13 mouse cellular contexts compared by ENCODE assay signal in genomic region chr15:76982745-76983144, GRCm38 (mm10). TPM values are rescaled to one million over a fixed set of nuclear protein-coding genes. Genes with fewer than 3 reads are reported as not detected.
A peak's percentile ranks its signal among the peaks of the same experiment; 100 is the strongest.
DNase-seq lines count a peak whose midpoint lies in the region; ATAC-seq and TF ChIP-seq lines count a peak whose summit lies in the region.
"Had no signal": no experiment of that assay in that cellular context is flagged by ENCODE, and none has a peak within 500 bp of the region (broad histone marks: within the 10 kb centered on the region; RNA-seq: fewer than 3 reads in every experiment).

No protein-coding gene starts in this region.

- no peaks in the 10 kb centered on the region for H3K36me3 ChIP-seq in kidney, postnatal 0 days (ENCODE audit: insufficient read depth, low read length)
- H3K36me3 ChIP-seq in kidney, embryonic 16.5 days (ENCODE audit: insufficient read depth, low read length) = no peaks in the 10 kb centered on the region
- no peaks in the 10 kb centered on the region for H3K36me3 ChIP-seq in C2C12 (ENCODE audit: control insufficient read depth, insufficient read depth)
- H3K36me3 ChIP-seq in embryonic facial prominence, embryonic 11.5 days (replicated peaks; ENCODE audit: control insufficient read depth, insufficient read depth, low read depth, low read length) = no peaks in the 10 kb centered on the region
- H3K36me3 ChIP-seq: embryonic facial prominence, embryonic 13.5 days; limb, embryonic 13.5 days had no signal

- no peak overlapping the region for H3K27ac ChIP-seq in cerebellum, adult 2 months (ENCODE audit: insufficient read depth, low read length)
- H3K27ac ChIP-seq in kidney, postnatal 0 days = no peak overlapping the region
- no peak overlapping the region for H3K27ac ChIP-seq in kidney, embryonic 16.5 days (ENCODE audit: low read length)
- no peak overlapping the region for H3K27ac ChIP-seq in embryonic facial prominence, embryonic 11.5 days (replicated peaks; ENCODE audit: low read depth, low read length)
- H3K27ac ChIP-seq: embryonic facial prominence, embryonic 13.5 days; limb, embryonic 13.5 days had no signal

- H3ac ChIP-seq in C2C12 (ENCODE audit: control insufficient read depth, insufficient read length, low read depth) = no peak overlapping the region

- no peak overlapping the region for H3K9ac ChIP-seq in kidney, postnatal 0 days (ENCODE audit: low read depth, low read length)
- no peak overlapping the region for H3K9ac ChIP-seq in kidney, embryonic 16.5 days (replicated peaks; ENCODE audit: low read length)
- H3K9ac ChIP-seq in embryonic facial prominence, embryonic 11.5 days (replicated peaks; ENCODE audit: low read length) = no peak overlapping the region
- H3K9ac ChIP-seq: embryonic facial prominence, embryonic 13.5 days; limb, embryonic 13.5 days had no signal

- no peak for DNase-seq in cerebellum, adult 2 months
- no peak for DNase-seq in cerebellum, adult 9-11 months
- peak; percentile 62 for DNase-seq in kidney, postnatal 0 days (ENCODE audit: low spot score)
- DNase-seq in embryonic facial prominence, embryonic 11.5 days (ENCODE audit: low spot score) = peak; percentile 71
- no peak for DNase-seq in thymus, postnatal 4 days
- DNase-seq: adrenal gland, postnatal 10 days; kidney, adult 18-20 months had no signal

- H3K4me3 ChIP-seq in cerebellum, adult 2 months (replicated peaks; ENCODE audit: insufficient read depth, low read depth, low read length) = no peak overlapping the region
- H3K4me3 ChIP-seq in kidney, postnatal 0 days (replicated peaks; ENCODE audit: low read depth, low read length) = no peak overlapping the region
- H3K4me3 ChIP-seq in kidney, embryonic 16.5 days (ENCODE audit: low read length) = no peak overlapping the region
- no peak overlapping the region for H3K4me3 ChIP-seq in C2C12 (ENCODE audit: insufficient read depth, poor library complexity, severe bottlenecking)
- H3K4me3 ChIP-seq in embryonic facial prominence, embryonic 11.5 days (ENCODE audit: low read depth, low read length) = no peak overlapping the region
- H3K4me3 ChIP-seq: embryonic facial prominence, embryonic 13.5 days; limb, embryonic 13.5 days had no signal

- no peaks in the 10 kb centered on the region for H3K79me3 ChIP-seq in C2C12 (ENCODE audit: low read depth)

- TF ChIP-seq POLR2A in cerebellum, adult 2 months (IDR thresholded peaks at IDR 0.05; ENCODE audit: borderline replicate concordance, insufficient read depth, low read length) = no peak

- no peak overlapping the region for H3K4me2 ChIP-seq in kidney, postnatal 0 days (ENCODE audit: low read length)
- H3K4me2 ChIP-seq in kidney, embryonic 16.5 days (replicated peaks; ENCODE audit: low read depth, low read length) = no peak overlapping the region
- H3K4me2 ChIP-seq in embryonic facial prominence, embryonic 11.5 days (ENCODE audit: low read depth, low read length) = no peak overlapping the region
- H3K4me2 ChIP-seq: embryonic facial prominence, embryonic 13.5 days; limb, embryonic 13.5 days had no signal

- H3K27me3 ChIP-seq in cerebellum, adult 2 months (ENCODE audit: control insufficient read depth, insufficient read depth, low read length) = no peaks in the 10 kb centered on the region
- no peaks in the 10 kb centered on the region for H3K27me3 ChIP-seq in kidney, postnatal 0 days (ENCODE audit: insufficient read depth, low read length)
- H3K27me3 ChIP-seq in kidney, embryonic 16.5 days (ENCODE audit: insufficient read depth, low read length) = no peaks in the 10 kb centered on the region
- H3K27me3 ChIP-seq in C2C12 (ENCODE audit: control insufficient read depth, insufficient read depth, insufficient read length) = no peaks in the 10 kb centered on the region
- no peaks in the 10 kb centered on the region for H3K27me3 ChIP-seq in embryonic facial prominence, embryonic 11.5 days (ENCODE audit: control insufficient read depth, insufficient read depth, low read length)
- H3K27me3 ChIP-seq: embryonic facial prominence, embryonic 13.5 days had no signal

- H3K4me1 ChIP-seq in cerebellum, adult 2 months (ENCODE audit: control insufficient read depth, insufficient read depth, low read length) = no peaks in the 10 kb centered on the region; the same call in 1 of the 2 replicates
- no peaks in the 10 kb centered on the region for H3K4me1 ChIP-seq in kidney, postnatal 0 days (replicated peaks; ENCODE audit: insufficient read depth, low read length)
- H3K4me1 ChIP-seq in kidney, embryonic 16.5 days (ENCODE audit: insufficient read depth, low read length) = 0 out of 2 replicates have a peak, but pooled peaks cover 7% of the 10 kb centered on the region
- H3K4me1 ChIP-seq in embryonic facial prominence, embryonic 11.5 days (ENCODE audit: control insufficient read depth, insufficient read depth, low read length) = peaks cover 2% of the 10 kb centered on the region; the same call in 1 of the 2 replicates

- no peak for ATAC-seq in kidney, postnatal 0 days (replicated peaks; ENCODE audit: low FRiP score, low read depth)
- ATAC-seq in kidney, embryonic 16.5 days (ENCODE audit: low FRiP score, low TSS enrichment) = no peak
- no peak for ATAC-seq in embryonic facial prominence, embryonic 11.5 days (replicated peaks; ENCODE audit: insufficient number of reproducible peaks, low FRiP score, low TSS enrichment, low read depth)
- no peak for ATAC-seq in inflammation-experienced regulatory T-cells, adult 6 months
- ATAC-seq: CD4-positive, CD25-positive, alpha-beta regulatory T cell, adult 4 months had no signal

- 50% methylated on average over 3 of the region's 3 CpGs for WGBS in cerebellum, adult 2 months
- WGBS in kidney, postnatal 0 days = 51% methylated on average over 3 of the region's 3 CpGs
- 52% methylated on average over 3 of the region's 3 CpGs for WGBS in kidney, embryonic 16.5 days
- WGBS in embryonic facial prominence, embryonic 11.5 days = 49% methylated on average over 3 of the region's 3 CpGs

- H3K79me2 ChIP-seq in C2C12 (ENCODE audit: control insufficient read depth, insufficient read depth) = no peaks in the 10 kb centered on the region

- peak; percentile 38; the same call in 1 of the 2 replicates for TF ChIP-seq CTCF in cerebellum, adult 2 months (IDR thresholded peaks at IDR 0.05; ENCODE audit: borderline replicate concordance, insufficient read depth, low read depth, low read length)
- peak; percentile 66 for TF ChIP-seq CTCF in kidney, postnatal 0 days (IDR thresholded peaks at IDR 0.05; ENCODE audit: low read depth)
- no peak for TF ChIP-seq CTCF in C2C12 (IDR thresholded peaks at IDR 0.05; ENCODE audit: control insufficient read depth, insufficient read depth, insufficient read length)

- H3K9me3 ChIP-seq in kidney, postnatal 0 days (replicated peaks; ENCODE audit: low read length) = no peaks in the 10 kb centered on the region
- no peaks in the 10 kb centered on the region for H3K9me3 ChIP-seq in kidney, embryonic 16.5 days (ENCODE audit: low read length)
- H3K9me3 ChIP-seq in embryonic facial prominence, embryonic 11.5 days (replicated peaks; ENCODE audit: control insufficient read depth, low read length) = no peaks in the 10 kb centered on the region
- H3K9me3 ChIP-seq: embryonic facial prominence, embryonic 13.5 days; limb, embryonic 13.5 days had no signal

TF ChIP-seq in C2C12, 6 proteins besides CTCF, POLR2A, EP300 and RAD21:
- no peak for TF ChIP-seq MYOD1 (IDR thresholded peaks at IDR 0.05; ENCODE audit: control insufficient read depth, insufficient read length, low read depth)
- no peak for TF ChIP-seq MYOG (IDR thresholded peaks at IDR 0.05; ENCODE audit: control insufficient read depth, extremely low read depth, insufficient read length)
- TF ChIP-seq MAX (IDR thresholded peaks at IDR 0.05) = peak; percentile 78
- no peak for TF ChIP-seq CEBPB (IDR thresholded peaks at IDR 0.05; ENCODE audit: low read depth)
- TF ChIP-seq USF1 (IDR thresholded peaks at IDR 0.05; ENCODE audit: low read depth) = peak; percentile 86
- TF ChIP-seq FOSL1 (IDR thresholded peaks at IDR 0.05; ENCODE audit: insufficient read depth, low read length, poor library complexity, severe bottlenecking) = no peak

RNA-seq across cellular contexts. Expression of gene 1110038F14Rik, which starts 34.4 kb away (rescaled TPM):
- 27.2 and 28.8 TPM in 2 replicates for polyA plus RNA-seq in cerebellum, adult 2 months (2012; rRNA removed)
- polyA plus RNA-seq in kidney, postnatal 0 days (2015; fragmentation: Nextera tagmentation; extraction: Ambion mirVana) = 74.6 and 76.0 TPM in 2 replicates
- polyA plus RNA-seq in kidney, embryonic 16.5 days (2015; fragmentation: Nextera tagmentation; extraction: Ambion mirVana) = 78.1 and 82.2 TPM in 2 replicates
- 49.3 TPM for polyA plus RNA-seq in C2C12 (2012; fragmentation: generic; extraction: Trizol)
- polyA plus RNA-seq in embryonic facial prominence, embryonic 11.5 days (2014; fragmentation: Nextera tagmentation; extraction: Ambion mirVana) = 81.5 and 81.8 TPM in 2 replicates
- 10 to 100 TPM; 65.5 to 71.1 (median 69.4) TPM for polyA plus RNA-seq in inflammation-experienced regulatory T-cells, adult 6 months (2017; shearing (Covaris generic))

RNA-seq across cellular contexts. Expression of gene Zfp647, which starts 57.5 kb away (rescaled TPM):
- 8.2 and 8.7 TPM in 2 replicates for polyA plus RNA-seq in cerebellum, adult 2 months (2012; rRNA removed)
- 9.5 and 10.4 TPM in 2 replicates for polyA plus RNA-seq in kidney, postnatal 0 days (2015; fragmentation: Nextera tagmentation; extraction: Ambion mirVana)
- polyA plus RNA-seq in kidney, embryonic 16.5 days (2015; fragmentation: Nextera tagmentation; extraction: Ambion mirVana) = 15.8 and 16.2 TPM in 2 replicates
- 6.9 TPM for polyA plus RNA-seq in C2C12 (2012; fragmentation: generic; extraction: Trizol)
- polyA plus RNA-seq in embryonic facial prominence, embryonic 11.5 days (2014; fragmentation: Nextera tagmentation; extraction: Ambion mirVana) = 30.2 and 35.0 TPM in 2 replicates
- polyA plus RNA-seq in inflammation-experienced regulatory T-cells, adult 6 months (2017; shearing (Covaris generic)) = 1 to 10 TPM in 1 of 3 experiments, under 1 TPM in 2; 0.42 to 1.9 (median 0.92) TPM

Comparison
In these comparisons a context has a peak if more than half of its experiments do, and no peak if none do; other contexts are left out.
1. DNase-seq: peak in kidney, postnatal 0 days (single experiment) and embryonic facial prominence, embryonic 11.5 days (single experiment); none in cerebellum, adult 2 months (0 of 2), cerebellum, adult 9-11 months (single experiment) and thymus, postnatal 4 days (single experiment).